Mouse (Mus musculus) kidney, postnatal 4 days (tissue): Measurements from ENCODE around the gene Bcam.

Experiments used
- DNase-seq, 2 experiments: peaks; one replicate each; pipeline ENCODE4 v3.0.0; 2021; ENCODE audit warnings: mixed read lengths in 2 of 2

Gene Bcam

GRCm38 (mm10) chr7:19718297-19718952 is 52.4 kb downstream of the Bcam start:
- no peak for DNase-seq

GRCm38 (mm10) chr7:19717346-19717745 is 53.5 kb downstream of the Bcam start:
- no peak for DNase-seq

GRCm38 (mm10) chr7:19716822-19717221 is 54.0 kb downstream of the Bcam start:
- no peak for DNase-seq

- DNase-seq = no peak
These were observed 54.6 kb downstream of the Bcam start for GRCm38 (mm10) chr7:19716055-19716682.

- peak; percentile 99 for DNase-seq
These were observed 55.4 kb downstream of the Bcam start, which contains the start of gene Tomm40 for GRCm38 (mm10) chr7:19715239-19716054. Gene Tomm40 (minus strand): TSS chr7:19715438.

GRCm38 (mm10) chr7:19714836-19715235 is 56.0 kb downstream of the Bcam start:
- no peak for DNase-seq

- no peak for DNase-seq
These were observed 57.2 kb downstream of the Bcam start for GRCm38 (mm10) chr7:19713598-19713997.

- DNase-seq = no peak
These were observed 57.6 kb downstream of the Bcam start for GRCm38 (mm10) chr7:19713196-19713595.

- no peak for DNase-seq
These were observed 58.4 kb downstream of the Bcam start for GRCm38 (mm10) chr7:19712414-19712813.

GRCm38 (mm10) chr7:19710650-19711049 is 60.2 kb downstream of the Bcam start:
- no peak for DNase-seq
